Mouse (Mus musculus) gastrocnemius, postnatal 4 days (tissue): ENCODE results near the gene Ptpru. TPM values are rescaled to one million over a fixed set of nuclear protein-coding genes. Genes with fewer than 3 reads are reported as not detected.
"Not testable (repeated sequence)": the region's sequence is repeated elsewhere in the genome, so short reads cannot be mapped to it uniquely, and the experiment has no call there.

Experiments used
- DNase-seq, 2 experiments: peaks; one replicate each; pipeline ENCODE4 v3.0.0; 2021 to 2022; ENCODE audit warnings: low spot score in 2 of 2, mixed read lengths in 2 of 2
- total RNA-seq, 2 experiments: library from RNA; stranded (reverse); gene quantifications; 2 replicates each; pipeline ENCODE4 v1.2.3; 2021

The Ptpru gene
- total RNA-seq, 2 experiments from 2014 or later: 1.3 to 1.4 TPM

DNA sequence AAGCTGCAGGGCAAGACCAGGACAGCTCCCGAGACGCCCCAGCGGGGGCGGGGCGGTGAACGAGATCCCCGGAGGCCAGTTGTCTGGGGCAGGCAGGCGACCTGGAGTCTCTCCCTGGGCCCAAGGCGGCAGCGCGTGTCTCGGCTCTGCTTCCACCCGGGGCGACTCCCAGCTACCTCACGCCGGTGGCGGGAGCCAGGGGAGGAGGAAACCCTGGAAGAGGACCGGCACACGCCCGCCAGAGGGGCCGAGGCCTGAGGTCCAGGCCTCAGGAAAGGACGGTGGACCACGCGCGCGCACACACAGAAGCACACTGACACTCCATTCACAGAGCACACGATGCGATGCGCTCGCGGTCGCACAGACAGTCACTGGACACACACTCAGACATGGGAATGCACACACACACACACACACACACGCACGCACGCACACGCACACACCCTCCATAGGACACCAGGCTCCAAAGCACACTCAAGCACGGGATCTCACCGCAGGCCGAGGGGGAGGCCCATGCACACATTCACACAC lies 1.7 kb downstream of the Ptpru start:
- peak; percentile 38 to 46 for DNase-seq

DNA sequence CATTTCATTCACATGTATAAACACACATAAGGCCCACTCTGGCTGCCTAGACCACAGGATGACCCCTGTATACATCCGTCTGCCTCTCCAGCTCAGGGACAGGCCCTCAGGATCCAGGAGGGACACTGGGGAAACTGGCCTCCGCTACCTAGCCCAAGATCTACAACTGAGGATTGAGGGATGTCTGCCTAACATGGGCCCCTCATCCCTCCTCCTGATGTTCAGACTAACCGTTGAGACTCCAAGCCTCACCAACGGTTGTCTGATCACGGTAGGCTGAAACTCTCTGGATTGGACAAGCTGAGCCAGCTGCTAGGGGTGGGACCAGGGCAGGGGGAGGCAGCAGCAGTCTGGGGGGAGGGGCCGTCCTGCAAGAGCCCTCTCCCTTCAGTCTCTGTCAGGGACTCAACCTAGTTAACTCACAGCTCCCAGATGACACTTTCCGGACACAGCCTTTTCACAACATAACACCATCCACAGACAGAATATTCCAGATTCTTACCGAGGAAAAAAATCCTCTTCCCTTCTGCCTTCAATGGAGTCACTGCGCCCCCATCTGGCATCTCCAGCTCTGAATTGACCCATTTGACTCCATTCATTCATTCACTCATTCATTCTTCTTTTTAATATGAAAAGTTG lies 4.0 kb downstream of the Ptpru start:
- no peak for DNase-seq

DNA sequence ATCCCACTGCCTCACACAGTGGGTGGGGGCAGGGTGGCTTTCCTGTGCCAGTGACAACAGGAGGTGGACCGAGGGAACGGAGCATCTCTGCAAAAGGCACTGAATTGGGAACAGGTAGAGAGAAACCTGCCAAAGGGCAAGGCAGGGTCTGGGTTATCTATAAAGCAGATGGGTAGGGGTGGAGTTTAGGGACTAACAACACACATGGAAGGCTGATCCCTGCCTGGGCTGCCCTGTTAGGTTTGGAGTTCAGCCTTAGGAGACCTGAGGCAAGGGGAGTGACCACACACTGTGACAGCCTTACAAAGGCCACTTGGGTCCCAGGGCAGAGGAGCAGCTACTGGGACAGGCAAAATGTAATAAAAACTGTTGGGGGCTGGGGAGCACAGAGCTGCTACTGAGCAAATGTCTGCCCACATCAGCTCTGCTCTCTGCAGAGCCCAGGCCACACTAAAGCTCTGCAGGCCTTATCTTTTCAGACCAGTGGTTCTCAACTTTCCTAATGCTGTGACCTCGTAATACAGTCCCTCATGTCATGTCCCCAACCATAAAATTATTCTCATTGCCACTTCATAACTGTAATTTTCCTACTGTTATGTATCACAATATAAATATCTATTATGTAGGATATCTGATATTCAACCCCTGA lies 5.2 kb downstream of the Ptpru start:
- DNase-seq: no peak

DNA sequence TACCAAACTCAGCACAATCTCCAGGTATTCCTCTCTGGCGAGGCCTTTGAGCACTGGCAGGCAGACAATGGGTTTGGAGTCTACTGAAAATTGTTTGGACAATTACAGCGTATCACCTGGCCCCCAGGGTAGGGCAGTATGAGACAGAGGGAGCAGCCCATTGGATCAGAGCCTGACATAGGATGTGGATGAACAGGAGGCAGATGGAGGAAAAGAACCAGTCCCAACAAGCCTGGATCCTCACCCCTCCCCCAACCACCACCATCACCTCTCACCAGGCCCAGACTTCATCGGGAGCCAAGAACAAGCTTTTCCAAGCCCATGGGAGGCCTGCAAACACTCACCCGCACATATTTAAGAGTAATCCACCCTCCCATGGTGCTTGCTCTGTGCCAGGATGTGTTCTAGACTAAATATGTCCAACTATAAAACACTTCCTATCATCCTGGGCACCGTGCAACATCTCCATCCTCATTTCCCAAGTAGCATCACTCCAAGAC lies 6.5 kb downstream of the Ptpru start:
- no peak for DNase-seq

DNA sequence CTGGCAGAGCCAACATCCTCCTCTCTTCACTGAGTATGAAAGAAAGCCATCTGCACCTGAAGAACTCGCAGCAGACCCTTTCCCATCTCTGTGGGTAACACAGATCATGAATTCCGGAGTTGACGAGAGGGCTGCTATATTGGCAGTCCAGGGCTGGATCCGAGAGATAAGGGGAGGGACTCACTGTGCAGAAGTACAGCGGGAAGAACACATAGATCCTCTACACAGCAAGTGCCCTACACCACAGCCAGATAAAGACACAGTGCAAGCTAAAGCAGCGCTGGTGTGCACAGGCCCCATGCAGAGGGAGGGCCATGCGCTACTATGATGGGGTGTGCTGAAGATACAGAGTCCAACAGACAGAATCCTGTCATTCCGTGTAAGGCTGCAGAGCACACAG lies 9.0 kb downstream of the Ptpru start:
- no peak for DNase-seq

DNA sequence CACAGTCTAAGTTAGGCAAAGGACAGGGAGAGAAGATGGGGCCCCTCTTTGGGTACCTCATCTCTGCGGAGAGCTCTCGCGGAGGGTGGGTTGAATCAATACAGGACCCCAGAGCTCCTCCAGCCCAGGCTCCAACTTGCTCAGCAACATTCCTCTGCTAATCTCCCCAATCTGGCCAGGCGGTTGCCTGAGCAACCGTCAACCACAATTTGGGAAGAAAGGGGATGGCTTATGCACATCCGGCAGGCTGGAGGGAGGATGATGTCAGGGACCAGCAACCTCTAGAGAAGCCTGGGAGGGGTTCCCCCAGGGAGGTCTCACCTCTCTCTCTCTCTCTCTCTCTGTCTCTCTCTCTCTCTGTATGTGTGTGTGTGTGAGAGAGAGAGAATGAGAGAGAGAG lies 11.2 kb downstream of the Ptpru start:
- DNase-seq: no peak

DNA sequence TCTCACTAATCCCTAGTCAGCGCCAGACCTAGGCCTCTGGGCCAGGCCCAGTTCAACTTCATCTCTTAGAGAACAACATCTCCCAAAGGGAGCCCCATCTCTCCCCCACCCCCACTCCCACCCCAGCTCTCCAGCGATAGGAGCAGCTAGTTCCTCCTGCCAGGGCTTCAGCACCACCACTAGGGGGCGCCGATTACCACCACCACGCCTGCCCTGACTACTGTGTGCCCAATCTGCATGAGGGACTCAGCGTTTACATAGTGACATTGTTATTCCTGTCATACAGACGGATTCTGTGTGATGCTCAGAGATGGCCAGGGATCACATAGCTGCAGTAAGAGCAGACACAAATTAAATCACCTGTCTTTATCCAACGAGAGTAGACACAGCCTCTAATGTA lies 12.3 kb downstream of the Ptpru start:
- DNase-seq: no peak

DNA sequence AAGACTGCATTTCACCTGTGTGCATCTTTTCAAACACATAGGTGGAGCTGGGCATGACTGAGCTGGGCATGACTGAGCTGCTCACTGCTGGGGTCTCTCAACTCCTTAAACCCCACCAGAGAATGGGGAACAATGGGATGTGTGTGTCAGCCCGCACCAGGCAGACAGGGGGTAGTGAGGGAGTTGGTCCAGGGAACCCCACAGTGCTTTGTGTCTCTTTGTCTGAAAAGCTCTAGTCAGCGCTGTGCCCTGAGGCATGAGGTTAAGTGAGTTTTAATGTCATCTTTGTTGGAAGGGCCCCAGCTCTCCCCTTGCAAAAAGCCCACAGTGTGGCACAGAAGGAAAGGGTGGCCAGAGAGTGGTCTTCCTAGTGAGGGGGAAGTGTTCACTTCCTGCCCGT lies 13.1 kb downstream of the Ptpru start:
- DNase-seq: no peak

DNA sequence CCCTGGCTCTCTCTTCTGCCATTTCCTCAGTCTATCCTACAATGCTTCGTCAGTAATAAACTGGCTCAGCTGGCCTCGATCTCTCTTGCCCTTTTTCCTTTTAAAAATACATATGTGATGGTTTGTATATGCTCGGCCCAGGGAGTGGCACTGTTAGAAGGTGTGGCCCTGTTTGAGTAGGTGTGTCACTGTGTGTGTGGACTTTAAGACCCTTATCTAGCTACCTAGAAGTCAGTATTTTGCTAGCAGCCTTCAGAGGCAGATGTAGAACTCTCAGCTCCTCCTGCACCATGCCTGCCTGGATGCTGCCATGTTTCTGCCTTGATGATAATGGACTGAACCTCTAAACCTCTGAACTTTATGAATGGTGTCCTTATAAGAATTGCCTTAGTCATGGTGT lies 15.5 kb downstream of the Ptpru start:
- no peak for DNase-seq

DNA sequence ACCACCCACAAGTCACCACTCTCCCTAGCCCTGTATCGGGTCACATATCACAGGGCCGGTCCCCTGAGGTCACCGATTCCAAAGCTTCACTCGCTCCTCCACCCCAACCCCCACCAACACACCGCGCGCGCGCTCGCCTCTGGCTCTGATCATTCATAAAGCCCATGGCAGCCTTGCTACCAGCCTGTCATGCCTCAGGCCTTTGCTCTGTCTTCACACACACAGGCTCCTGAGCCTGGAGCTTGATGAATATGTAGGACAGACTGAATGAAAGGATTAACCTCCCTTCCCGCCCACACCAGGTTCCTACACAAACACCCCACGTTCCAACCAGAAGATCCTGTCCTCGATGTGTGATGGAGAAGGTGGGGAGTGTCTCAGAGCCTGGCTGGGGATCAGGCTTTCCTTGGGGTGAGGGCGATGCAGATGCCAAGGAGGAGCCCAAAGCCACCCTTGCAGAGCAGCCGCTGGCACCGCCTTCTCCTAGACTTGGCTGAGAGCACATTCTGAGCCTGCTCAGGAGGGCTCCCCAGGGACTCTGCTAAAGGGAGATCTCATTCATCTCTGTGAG lies 16.8 kb downstream of the Ptpru start:
- no peak for DNase-seq

DNA sequence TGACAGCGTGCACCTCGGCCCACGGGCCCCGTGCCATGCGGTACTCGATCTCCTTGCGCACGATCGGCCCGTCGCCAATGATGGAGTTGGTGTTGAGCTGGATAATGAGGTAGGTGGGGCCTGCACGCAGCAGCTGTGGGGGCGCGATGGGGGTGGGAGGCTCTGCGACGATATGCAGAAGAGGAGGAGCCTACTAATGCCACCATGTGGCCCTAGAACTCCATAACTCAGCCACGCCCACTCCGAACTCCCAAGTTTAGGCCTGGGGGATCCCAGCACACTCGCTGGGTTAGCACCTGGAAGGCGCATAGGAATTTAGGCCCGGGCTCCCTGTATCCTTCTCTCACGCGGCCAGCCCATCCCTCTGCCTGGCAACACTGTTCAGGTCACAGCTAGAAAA lies 19.2 kb downstream of the Ptpru start:
- no peak for DNase-seq

DNA sequence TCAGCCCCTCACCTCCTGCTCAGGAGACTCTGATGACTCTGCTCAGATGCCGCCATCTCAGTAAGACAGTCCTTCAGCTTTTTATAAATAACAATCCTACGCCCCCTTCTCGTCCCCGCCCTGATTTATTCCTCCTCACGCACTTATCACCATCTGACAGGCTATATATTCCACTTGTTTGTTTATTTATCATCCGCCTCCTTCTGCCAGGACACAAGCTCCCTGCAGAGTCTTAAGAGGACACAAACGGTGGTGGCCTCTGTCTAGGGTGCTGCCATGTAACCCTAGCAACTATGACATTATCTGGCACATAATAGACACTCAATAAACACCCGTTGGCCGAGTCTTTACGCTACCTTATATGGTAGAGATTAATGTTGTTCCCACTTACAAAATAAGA lies 22.3 kb downstream of the Ptpru start:
- DNase-seq: no peak

DNA sequence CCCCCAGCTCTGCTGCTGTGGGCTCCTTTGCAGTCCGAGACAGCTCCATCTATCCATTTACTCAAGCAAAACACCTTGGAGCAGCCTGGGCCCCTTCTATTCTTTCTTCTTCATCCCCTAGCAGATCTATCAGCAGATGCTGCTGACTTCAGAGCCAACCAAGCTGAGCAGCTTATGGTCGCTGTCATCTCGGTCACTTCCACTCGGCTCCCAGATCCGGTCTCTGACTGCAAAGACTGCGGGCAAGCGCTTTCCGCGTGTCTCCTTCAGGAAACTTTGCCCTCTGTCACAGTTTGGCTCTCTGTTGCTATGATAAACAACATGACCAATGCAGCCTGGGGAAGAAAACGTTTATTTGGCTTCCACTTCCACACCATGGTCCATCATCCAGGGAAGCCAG lies 23.2 kb downstream of the Ptpru start:
- no peak for DNase-seq

DNA sequence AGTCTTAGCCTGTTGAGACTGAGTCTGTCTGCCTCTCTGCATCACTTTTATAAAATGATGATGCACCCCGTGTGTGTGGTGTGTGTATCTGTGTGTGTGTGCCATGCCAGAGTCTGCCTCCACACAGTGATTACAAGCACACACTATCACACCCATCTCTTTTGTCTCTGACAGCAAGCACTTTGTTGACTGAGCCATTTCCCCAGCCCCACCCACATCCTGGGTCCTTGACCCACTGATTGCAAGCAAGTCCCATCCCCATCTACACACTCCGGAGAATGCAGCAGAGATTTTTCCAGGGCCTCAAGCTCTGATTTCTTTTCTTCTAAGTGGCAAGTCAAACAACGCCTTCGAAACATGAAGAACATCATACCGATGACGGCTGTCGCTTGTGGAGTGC lies 24.3 kb downstream of the Ptpru start:
- no peak for DNase-seq

DNA sequence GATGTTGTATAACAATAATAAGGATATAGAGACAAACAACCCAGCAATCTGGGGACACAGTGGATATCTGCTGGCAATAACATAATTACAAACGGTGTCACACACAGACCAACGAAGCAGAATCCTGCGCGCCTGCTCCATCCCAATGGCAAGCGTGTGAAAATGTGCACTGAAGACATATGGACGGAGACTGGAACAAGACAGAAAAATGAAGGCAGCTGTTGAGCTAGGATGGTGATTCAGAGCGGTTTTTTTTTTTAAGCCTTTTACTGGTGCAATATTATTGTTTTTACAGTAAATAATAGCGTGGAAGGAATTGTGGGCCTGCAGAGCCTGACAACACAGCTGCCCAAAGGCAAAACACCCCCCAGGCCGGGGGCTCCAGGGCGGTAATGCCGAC lies 25.6 kb downstream of the Ptpru start:
- DNase-seq: no peak

DNA sequence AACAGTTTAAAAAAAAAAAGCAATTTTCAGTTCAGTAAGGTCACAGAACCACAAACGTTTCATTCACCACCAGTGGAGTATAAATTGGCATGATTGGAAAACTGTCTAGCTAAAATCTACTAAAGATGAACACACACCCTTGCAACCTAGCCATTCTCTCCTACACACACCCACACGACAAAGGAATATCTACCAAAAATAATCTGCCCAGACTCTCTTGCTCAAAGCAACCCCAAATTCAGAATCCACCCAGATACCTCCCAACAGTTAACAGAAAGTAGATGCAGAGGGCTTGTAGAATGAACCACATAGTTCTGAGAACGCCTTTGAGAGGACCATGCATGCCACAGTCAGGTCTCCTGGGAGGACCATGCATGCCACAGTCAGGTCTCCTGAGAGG lies 32.8 kb downstream of the Ptpru start:
- DNase-seq: no peak

DNA sequence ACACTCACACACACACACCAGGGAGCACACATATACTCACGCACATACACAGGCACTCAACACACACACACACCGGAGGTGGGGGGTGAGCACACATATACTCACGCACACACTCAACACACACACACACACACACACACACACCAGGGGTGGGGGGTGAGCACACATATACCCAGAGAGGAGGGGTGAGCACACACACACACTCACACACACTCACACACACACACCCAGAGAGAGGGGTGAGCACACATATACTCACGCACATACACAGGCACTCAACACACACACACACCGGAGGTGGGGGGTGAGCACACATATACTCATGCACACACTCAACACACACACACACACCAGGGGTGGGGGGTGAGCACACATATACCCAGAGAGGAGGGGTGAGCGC lies 33.4 kb downstream of the Ptpru start:
- DNase-seq: not testable (repeated sequence)

DNA sequence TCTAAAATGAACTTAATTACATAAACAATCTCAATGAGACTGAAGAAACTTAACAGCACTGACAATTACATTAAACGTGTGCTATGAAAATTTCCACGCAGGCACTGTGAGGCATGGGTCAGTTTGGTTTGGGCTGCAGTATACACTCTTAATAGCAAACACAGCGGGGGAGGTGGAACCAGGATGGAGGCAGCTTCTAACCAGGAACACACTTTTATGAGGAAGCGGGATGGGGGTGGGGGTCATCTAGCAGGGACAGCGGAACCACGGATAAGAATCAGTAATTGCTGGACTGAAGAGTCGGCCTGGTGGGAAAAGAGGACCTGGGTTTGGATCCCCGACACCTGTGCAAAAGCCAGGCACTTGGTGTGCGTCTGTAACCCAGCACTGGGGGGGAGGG lies 34.2 kb downstream of the Ptpru start:
- DNase-seq: no peak

DNA sequence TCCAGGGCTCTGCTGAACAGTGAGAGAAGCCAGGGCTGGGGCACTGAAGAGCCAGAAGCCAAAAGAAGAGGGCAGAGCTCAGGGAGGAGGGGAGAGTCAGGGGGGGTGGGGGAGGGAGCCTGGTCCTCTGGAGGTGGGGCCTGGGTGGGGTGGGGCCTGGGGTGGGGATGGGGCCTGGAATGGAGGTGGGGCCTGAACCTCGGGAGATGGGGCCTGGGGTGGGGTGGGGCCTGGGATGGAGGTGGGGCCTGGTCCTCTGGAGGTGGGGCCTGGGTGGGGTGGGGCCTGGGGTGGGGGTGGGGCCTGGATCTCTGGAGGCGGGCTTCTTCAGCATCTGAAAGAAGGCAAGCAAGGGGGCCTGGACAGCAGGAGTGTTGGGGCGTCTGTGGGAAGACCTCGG lies 39.1 kb downstream of the Ptpru start:
- no peak for DNase-seq

DNA sequence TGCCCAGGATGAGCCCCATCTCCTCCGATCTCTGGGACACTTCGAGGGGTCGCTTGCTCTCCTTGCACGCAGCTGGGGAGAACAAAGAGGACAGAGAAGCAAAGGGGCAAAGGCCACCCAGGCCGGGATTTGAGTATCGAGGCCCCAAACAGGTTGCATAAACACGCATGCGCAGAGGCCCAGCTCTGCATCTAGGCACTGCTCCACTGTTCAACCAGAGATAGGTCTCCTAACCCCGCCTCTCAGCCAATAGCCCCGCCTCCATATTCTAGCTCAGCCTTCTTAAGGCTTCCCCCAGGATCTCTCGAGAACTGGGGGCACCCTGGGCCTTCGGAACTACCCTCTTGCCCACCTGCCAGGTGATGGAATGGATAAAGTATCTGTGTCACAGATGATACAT lies 40.2 kb downstream of the Ptpru start:
- no peak for DNase-seq

DNA sequence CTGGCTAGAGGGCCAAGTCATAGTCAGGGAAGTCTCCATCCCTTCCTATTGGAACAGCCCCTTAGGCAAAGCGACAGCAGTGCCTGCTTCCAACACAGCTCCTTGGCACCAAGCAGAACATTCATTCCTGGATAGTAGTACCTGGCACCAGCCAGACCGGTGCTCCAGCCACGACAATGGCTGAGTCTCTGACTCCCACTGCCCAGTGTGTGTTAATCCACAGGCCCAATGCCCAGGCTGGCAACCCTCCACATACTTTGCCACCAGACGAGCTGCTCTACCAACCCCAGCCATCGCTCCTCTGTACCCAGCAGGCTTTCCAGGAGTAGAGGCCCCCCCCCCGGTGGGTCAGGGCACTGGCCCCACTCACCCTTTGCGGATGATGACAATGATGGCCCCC lies 40.6 kb downstream of the Ptpru start:
- peak in 1 of 2 experiments; percentile 37 for DNase-seq

DNA sequence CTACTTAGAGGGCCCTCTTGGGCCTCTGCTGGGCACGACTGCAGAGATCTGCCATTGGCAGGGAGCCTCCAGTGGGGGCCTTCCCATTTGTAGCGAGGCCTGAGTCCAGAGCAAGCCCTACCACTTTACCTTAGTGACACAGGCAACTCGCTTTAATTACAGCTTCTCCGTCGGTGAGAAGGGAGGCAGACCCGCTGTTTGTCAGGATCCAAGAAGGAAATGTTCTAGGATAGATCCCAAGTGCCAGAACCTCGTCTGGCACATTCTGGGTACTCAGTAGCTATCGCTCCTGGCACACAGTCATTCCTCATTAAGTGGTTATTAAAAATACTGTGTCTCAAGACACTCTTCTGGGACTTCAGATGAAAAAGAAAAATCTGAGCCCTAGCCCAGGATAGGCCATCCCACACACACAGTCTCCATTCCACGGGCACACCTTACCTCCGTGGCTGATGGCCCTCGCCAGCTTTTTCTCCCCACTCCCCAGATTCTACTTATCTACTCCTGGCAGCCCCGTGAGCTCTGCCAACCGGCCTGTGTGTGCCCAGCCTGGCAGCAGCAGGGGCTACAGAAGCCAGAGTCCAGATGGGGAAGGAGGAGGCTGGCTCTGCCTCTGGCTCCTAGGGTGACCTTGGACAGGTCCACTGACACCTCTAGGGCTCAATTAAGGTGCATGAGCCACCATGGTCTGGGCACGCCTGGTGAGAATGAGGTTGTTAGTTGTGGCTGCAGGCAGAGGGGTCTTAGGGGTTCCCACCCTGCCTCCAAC lies 41.6 kb downstream of the Ptpru start:
- DNase-seq: no peak
